Mouse (Mus musculus) intestine, embryonic 14.5 days (tissue): ENCODE data around the gene C1d. TPM values are rescaled to one million over a fixed set of nuclear protein-coding genes. Genes with fewer than 3 reads are reported as not detected.
"Not testable (repeated sequence)": the region's sequence is repeated elsewhere in the genome, so short reads cannot be mapped to it uniquely, and the experiment has no call there.

Source experiments
- ATAC-seq: fragments of 200-750 bp; cut with Nextera tagmentation; replicated peaks from 2 replicates; pipeline ENCODE4 v1.8.0; 2017; ENCODE audit warnings: low read depth, moderate number of reproducible peaks, moderate TSS enrichment, moderate library complexity; ENCODE audit not compliant: low FRiP score, low TSS enrichment
- DNase-seq: peaks from one replicate; pipeline ENCODE4 v3.0.0-alpha.2; 2018; ENCODE audit warnings: low spot score
- H3K27ac ChIP-seq: fragments of 300-500 bp; sonication (generic); 2 replicates; pipeline ENCODE4 v1.5.1; 2014; ENCODE audit warnings: low read depth, mild to moderate bottlenecking, control low read depth
- H3K27me3 ChIP-seq: fragments of 300-500 bp; sonication (generic); replicated peaks from 2 replicates; pipeline ENCODE4 v1.6.1; 2014; ENCODE audit warnings: low read length, control low read depth; ENCODE audit not compliant: control insufficient read depth, insufficient read depth
- H3K36me3 ChIP-seq: fragments of 300-500 bp; sonication (generic); 2 replicates; pipeline ENCODE4 v1.6.1; 2014; ENCODE audit warnings: low read length, control low read depth; ENCODE audit not compliant: control insufficient read depth, insufficient read depth
- H3K4me1 ChIP-seq: fragments of 300-500 bp; sonication (generic); replicated peaks from 2 replicates; pipeline ENCODE4 v1.6.1; 2014; ENCODE audit warnings: low read length, control low read depth, mixed read lengths; ENCODE audit not compliant: control insufficient read depth, insufficient read depth
- H3K4me2 ChIP-seq: fragments of 300-500 bp; sonication (generic); 2 replicates; pipeline ENCODE4 v1.6.1; 2014; ENCODE audit warnings: low read length
- H3K4me3 ChIP-seq: fragments of 300-500 bp; sonication (generic); 2 replicates; pipeline ENCODE4 v1.5.1; 2014; ENCODE audit warnings: low read depth, low read length, control low read depth, mixed read lengths
- H3K9ac ChIP-seq: fragments of 300-500 bp; sonication (generic); 2 replicates; pipeline ENCODE4 v1.6.1; 2014; ENCODE audit warnings: mild to moderate bottlenecking, low read length
- H3K9me3 ChIP-seq: fragments of 300-500 bp; sonication (generic); 2 replicates; pipeline ENCODE4 v1.6.1; 2016; ENCODE audit warnings: low read length, control low read depth; ENCODE audit not compliant: control insufficient read depth
- WGBS: fragments of 180-500 bp; shearing (Covaris S2); extraction: QIAGEN DNeasy Blood & Tissue Kit; methylation state at CpG from one replicate; pipeline ENCODE4 v1.1.7; 2014; 5-methylcytosine and 5-hydroxymethylcytosine counted together
- polyA plus RNA-seq: library from polyadenylated mRNA; unstranded; fragments of >200 nt; fragmentation: Nextera tagmentation; extraction: Ambion mirVana; gene quantifications from 2 replicates; pipeline ENCODE4 v1.2.1, GENCODE M21; 2014

Gene C1d
- polyA plus RNA-seq, 1 experiment from 2014 or later, result 113 TPM

DNA sequence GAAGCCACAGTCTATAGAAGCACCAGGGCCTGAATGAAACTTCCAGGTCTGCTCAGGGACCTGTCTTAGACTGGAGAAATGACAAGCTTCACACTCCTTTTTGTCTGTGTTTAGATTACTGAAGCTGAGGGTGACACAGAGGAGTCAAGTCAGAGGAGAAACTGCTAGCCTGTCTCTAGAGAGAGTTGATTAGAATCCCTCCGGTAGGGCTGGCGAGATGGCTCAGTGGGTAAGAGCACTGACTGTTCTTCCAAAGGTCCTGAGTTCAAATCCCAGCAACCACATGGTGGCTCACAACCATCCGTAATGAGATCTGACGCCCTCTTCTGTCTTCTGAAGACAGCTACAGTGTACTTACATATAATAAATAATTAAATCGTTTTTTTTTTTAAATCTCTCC is 18.8 kb upstream of the C1d start:
- WGBS, result 92% methylated on average over 5 of the region's 5 CpGs
- DNase-seq, H3K4me3 ChIP-seq, H3K9ac ChIP-seq, H3K9me3 ChIP-seq, ATAC-seq, H3K36me3 ChIP-seq, H3K4me2 ChIP-seq, H3K27me3 ChIP-seq, H3K27ac ChIP-seq, H3K4me1 ChIP-seq: not testable (repeated sequence)

DNA sequence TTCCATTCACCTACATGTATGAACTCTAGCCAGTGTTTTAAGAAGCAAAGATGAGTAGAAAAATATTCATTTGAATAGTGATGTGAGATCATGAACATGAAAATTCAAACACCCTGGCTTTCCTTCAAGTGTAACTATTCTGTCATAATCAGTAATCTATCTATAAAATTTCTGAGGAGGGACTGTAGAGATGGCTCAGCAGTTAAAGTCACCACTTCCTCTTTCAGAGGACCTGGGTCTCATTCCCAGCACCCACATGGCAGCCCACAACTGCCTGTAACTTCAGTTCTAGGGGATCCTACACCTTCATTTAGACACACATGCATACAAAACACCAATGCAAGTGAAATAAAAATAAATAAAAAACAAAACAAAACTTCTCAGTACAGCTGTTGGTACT is 8.7 kb upstream of the C1d start:
- Histone ChIP-seq H3K4me3 (no peak overlapping the region), H3K4me1 (no peaks in the 10 kb centered on the region), H3K36me3 (no peaks in the 10 kb centered on the region), H3K4me2 (no peak overlapping the region), H3K9ac (no peak overlapping the region), H3K9me3 (no peaks in the 10 kb centered on the region), H3K27ac (no peak overlapping the region), H3K27me3 (no peaks in the 10 kb centered on the region)
- ATAC-seq (no peak), DNase-seq (no peak)

DNA sequence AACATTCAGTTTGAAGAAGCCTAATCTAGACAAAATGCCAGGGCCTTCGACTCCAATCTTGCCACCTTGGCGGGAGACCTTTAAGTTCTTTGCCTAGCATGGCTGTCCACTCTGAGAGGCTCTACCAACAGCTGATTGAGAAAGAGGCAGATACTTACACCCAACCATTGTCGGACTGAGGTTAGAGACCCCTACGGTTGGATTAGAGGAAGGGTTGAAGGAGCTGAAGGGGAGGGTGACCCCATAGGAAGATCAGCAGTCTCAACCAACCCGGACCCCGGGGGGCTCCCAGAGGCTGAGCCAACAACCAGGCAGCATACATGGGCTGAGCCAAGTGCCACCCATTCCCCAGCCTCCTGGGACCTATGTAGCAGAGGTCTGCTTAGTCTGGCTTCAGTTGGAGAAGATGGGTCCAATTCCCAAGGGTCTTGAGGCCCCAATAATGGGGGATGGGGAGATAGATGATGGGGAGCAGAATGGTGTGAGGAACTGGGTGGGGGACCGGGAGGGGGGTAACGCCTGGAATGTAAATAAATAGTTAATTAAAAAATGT is 490 bp upstream of the C1d start:
- Histone ChIP-seq H3K4me1 (peaks cover 8% of the 10 kb centered on the region; the same call in 1 of the 2 replicates), H3K4me3 (peak overlapping the region; percentile 99), H3K9me3 (no peaks in the 10 kb centered on the region), H3K27ac (no peak overlapping the region), H3K27me3 (no peaks in the 10 kb centered on the region), H3K36me3 (no peaks in the 10 kb centered on the region), H3K4me2 (peak overlapping the region; percentile 60), H3K9ac (peak overlapping the region; percentile 97)
- ATAC-seq (peak; percentile 67), DNase-seq (no peak)
- WGBS, result 59% methylated on average over 8 of the region's 8 CpGs

DNA sequence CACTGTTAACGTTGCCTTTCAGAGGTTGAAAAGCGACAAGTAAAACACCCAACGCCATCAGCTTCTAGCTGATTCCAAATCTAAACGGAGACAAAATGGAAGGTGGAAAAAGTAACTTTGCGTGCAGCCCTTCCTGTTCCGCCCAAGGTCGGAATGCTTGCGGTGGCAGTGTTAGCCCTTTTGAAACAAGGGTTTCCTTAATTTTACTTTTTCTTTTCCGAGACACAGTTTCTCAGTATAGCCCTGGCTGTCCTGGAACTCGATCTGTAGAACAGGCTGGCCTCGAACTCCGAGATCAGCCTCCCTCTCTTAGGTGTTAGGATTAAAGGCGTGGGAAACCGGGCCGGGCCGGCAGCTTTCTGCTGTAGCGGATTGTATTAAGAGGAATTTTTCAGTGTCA is 482 bp downstream of the C1d start:
- ATAC-seq, result peak; percentile 32; the same call in 1 of the 2 replicates
- peak overlapping the region; percentile 93 for H3K27ac ChIP-seq
- peak overlapping the region; percentile 97 for H3K9ac ChIP-seq
- peak overlapping the region; percentile 60 for H3K4me2 ChIP-seq
- H3K27me3 ChIP-seq, result no peaks in the 10 kb centered on the region
- H3K4me1 ChIP-seq, result peaks cover 8% of the 10 kb centered on the region; the same call in 1 of the 2 replicates
- no peaks in the 10 kb centered on the region for H3K36me3 ChIP-seq
- WGBS, result 1% methylated on average over 17 of the region's 17 CpGs
- H3K4me3 ChIP-seq, result peak overlapping the region; percentile 99
- DNase-seq, result no peak
- no peaks in the 10 kb centered on the region for H3K9me3 ChIP-seq

DNA sequence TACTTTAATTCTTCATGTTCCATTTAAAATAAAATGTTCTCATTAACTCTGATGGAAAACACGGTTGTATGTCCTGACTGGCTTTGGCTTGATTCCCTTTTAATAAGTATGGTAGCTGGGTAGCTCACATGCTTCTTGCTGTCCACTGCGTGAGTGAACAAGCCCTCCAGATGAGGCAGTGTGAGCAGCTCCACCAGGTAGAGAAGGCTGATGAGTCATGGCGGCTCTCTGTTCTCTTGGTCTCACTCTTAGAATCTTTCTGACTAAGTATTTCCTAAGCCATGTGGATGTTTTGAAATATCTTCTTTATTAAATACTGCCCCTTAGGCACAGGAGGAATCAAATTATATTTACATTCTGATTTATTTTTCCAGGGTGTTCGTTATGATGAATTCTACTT is 9.8 kb downstream of the C1d start:
- Histone ChIP-seq H3K4me1 (no peaks in the 10 kb centered on the region), H3K4me2 (no peak overlapping the region), H3K36me3 (peaks cover 22% of the 10 kb centered on the region), H3K27me3 (no peaks in the 10 kb centered on the region), H3K9ac (no peak overlapping the region), H3K9me3 (no peaks in the 10 kb centered on the region), H3K4me3 (no peak overlapping the region), H3K27ac (no peak overlapping the region)
- DNase-seq (no peak), ATAC-seq (no peak)
- 90% methylated on average over 4 of the region's 4 CpGs for WGBS

DNA sequence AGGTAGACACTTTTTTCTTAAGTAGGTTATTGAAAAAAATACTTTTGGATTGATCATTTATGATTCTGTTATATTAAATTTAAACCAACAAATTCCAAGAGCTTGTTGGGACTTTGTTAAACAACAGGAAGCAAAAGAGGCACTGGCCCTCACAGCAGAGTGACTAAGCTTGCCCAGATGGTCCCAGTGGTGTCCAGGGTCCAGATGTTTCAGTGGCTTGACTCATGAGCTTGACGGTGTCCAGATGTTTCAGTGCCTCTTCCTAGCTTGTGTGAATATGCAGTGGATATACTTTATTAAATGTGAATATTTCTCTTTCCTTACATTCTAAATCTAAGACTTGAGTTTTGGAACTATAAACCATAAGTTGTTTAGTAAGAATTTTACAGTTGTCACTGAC is 11.4 kb downstream of the C1d start:
- no peak for DNase-seq
- whole genome bisulfite sequencing, result 75% methylated on average over 1 of the region's 1 CpGs
- H3K9me3 ChIP-seq, result no peaks in the 10 kb centered on the region
- H3K4me2 ChIP-seq, result no peak overlapping the region
- no peak overlapping the region for H3K4me3 ChIP-seq
- no peak for ATAC-seq
- no peaks in the 10 kb centered on the region for H3K4me1 ChIP-seq
- peaks cover 22% of the 10 kb centered on the region for H3K36me3 ChIP-seq
- H3K27ac ChIP-seq, result no peak overlapping the region
- no peak overlapping the region for H3K9ac ChIP-seq
- no peaks in the 10 kb centered on the region for H3K27me3 ChIP-seq

DNA sequence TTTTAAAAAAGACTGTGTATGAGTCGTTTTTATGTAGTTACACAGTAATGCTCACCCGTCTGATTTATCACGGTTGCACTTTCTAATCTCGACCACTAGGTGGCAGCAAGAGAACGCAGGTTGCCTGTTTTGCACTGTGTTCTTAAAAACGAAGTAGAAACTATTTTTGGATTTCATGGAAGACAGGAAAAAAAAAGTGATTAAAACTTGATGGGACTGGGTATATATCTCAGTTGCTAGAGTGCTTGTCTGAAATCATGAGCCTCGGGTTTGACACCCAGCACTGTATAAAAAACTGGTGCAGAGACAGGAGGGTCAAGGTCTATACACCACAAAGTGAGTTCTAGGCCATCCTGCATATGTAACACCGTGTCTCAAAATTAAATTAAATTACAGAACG is 22.6 kb downstream of the C1d start:
- H3K27me3 ChIP-seq, result no peaks in the 10 kb centered on the region
- H3K9me3 ChIP-seq, result no peaks in the 10 kb centered on the region
- H3K4me1 ChIP-seq, result no peaks in the 10 kb centered on the region
- DNase-seq, result peak; percentile 73
- WGBS, result 13% methylated on average over 9 of the region's 9 CpGs
- no peak overlapping the region for H3K27ac ChIP-seq
- no peak overlapping the region for H3K9ac ChIP-seq
- no peak overlapping the region for H3K4me2 ChIP-seq
- H3K4me3 ChIP-seq, result no peak overlapping the region
- H3K36me3 ChIP-seq, result no peaks in the 10 kb centered on the region
- ATAC-seq, result no peak

DNA sequence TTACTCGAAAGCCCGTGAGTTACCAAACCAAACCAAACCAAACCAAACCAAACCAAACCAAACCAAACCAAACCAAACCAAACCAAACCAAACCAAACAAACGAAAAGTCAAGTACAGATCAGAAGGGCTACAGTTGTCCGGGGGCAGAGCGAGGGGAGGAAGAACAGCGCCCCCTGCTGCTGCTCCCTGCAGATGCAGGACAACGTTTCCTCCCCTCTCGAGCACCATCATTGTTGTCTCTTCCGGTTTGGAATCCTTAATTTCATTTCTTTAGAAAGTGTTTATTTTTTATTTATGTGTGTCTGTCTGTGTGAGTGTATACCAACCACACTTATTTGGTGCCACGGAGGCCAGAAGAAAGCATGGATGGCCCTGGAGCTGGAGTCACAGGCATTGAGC is 26.7 kb downstream of the C1d start:
- WGBS, result 74% methylated on average over 10 of the region's 10 CpGs
- no peak for ATAC-seq
- H3K4me1 ChIP-seq, result no peaks in the 10 kb centered on the region

DNA sequence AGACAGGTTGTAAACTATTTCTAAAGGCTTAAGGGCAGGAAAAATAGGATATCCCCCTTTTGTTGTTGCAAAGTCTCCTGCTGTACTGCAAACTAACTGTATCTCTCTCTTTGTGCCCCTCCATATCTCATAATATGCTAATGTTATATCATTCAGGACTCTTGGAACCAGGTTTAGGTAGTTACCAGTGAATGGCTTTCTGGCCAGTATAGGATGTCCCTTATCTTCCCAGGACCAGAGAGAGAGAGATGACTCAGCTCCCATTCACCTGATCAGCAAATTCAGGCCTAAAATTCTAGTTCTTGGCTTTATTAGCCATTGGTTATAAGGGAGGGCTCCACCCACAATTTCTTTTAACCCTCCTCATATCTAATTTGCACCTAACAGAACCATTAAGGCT is 31.5 kb downstream of the C1d start:
- DNase-seq (no peak), ATAC-seq (no peak)
- H3K27me3 ChIP-seq, result no peaks in the 10 kb centered on the region
- no peaks in the 10 kb centered on the region for H3K36me3 ChIP-seq
- no peak overlapping the region for H3K27ac ChIP-seq
- no peak overlapping the region for H3K9ac ChIP-seq
- no peaks in the 10 kb centered on the region for H3K4me1 ChIP-seq
- H3K4me2 ChIP-seq, result no peak overlapping the region
- no peaks in the 10 kb centered on the region for H3K9me3 ChIP-seq
- no peak overlapping the region for H3K4me3 ChIP-seq

More for the DNA sequence above, 26.7 kb downstream of the C1d start:
- Histone ChIP-seq H3K9ac (no peak overlapping the region), H3K4me3 (no peak overlapping the region), H3K36me3 (no peaks in the 10 kb centered on the region), H3K9me3 (no peaks in the 10 kb centered on the region), H3K27me3 (no peaks in the 10 kb centered on the region), H3K27ac (no peak overlapping the region), H3K4me2 (no peak overlapping the region)
- no peak for DNase-seq
